Mouse (Mus musculus) neural tube, embryonic 14.5 days (tissue): ENCODE measurements around the gene Slc12a7. TPM values are rescaled to one million over a fixed set of nuclear protein-coding genes. Genes with fewer than 3 reads are reported as not detected.

ENCODE experiments used
- ATAC-seq: fragments of 200-750 bp; cut with Nextera tagmentation; 2 replicates; pipeline ENCODE4 v1.8.0; 2017; ENCODE audit warnings: low read depth, mild to moderate bottlenecking, moderate TSS enrichment, moderate library complexity
- H3K27ac ChIP-seq: fragments of 300-500 bp; sonication (generic); 2 replicates; pipeline ENCODE4 v1.5.1; 2014; ENCODE audit warnings: low read depth, mild to moderate bottlenecking, control low read depth, low read length, moderate library complexity, mixed read lengths
- H3K27me3 ChIP-seq: fragments of 300-500 bp; sonication (generic); 2 replicates; pipeline ENCODE4 v1.6.1; 2014; ENCODE audit warnings: low read length; ENCODE audit not compliant: control insufficient read depth, insufficient read depth
- H3K36me3 ChIP-seq: fragments of 300-500 bp; sonication (generic); 2 replicates; pipeline ENCODE4 v1.6.1; 2014; ENCODE audit warnings: low read length, mixed read lengths; ENCODE audit not compliant: control insufficient read depth, insufficient read depth
- H3K4me1 ChIP-seq: fragments of 300-500 bp; sonication (generic); 2 replicates; pipeline ENCODE4 v1.6.1; 2014; ENCODE audit warnings: low read length; ENCODE audit not compliant: control insufficient read depth, insufficient read depth
- H3K4me2 ChIP-seq: fragments of 300-500 bp; sonication (generic); 2 replicates; pipeline ENCODE4 v1.6.1; 2014; ENCODE audit warnings: mild to moderate bottlenecking, low read depth, low read length, control low read depth
- H3K4me3 ChIP-seq: fragments of 300-500 bp; sonication (generic); 2 replicates; pipeline ENCODE4 v1.5.1; 2014; ENCODE audit warnings: low read depth, low read length, control low read depth, mixed read lengths
- H3K9ac ChIP-seq: fragments of 300-500 bp; sonication (generic); replicated peaks from 2 replicates; pipeline ENCODE4 v1.6.1; 2014; ENCODE audit warnings: low read depth, mild to moderate bottlenecking, control low read depth, low read length, mixed read lengths
- H3K9me3 ChIP-seq: fragments of 300-500 bp; sonication (generic); 2 replicates; pipeline ENCODE4 v1.6.1; 2016; ENCODE audit warnings: low read length; ENCODE audit not compliant: control insufficient read depth
- whole genome bisulfite sequencing: fragments of 180-500 bp; shearing (Covaris S2); extraction: QIAGEN DNeasy Blood & Tissue Kit; methylation state at CpG from one replicate; pipeline ENCODE4 v1.1.7; 2014; 5-methylcytosine and 5-hydroxymethylcytosine counted together
- polyA plus RNA-seq: library from polyadenylated mRNA; unstranded; fragments of >200 nt; fragmentation: Nextera tagmentation; extraction: Ambion mirVana; gene quantifications from 2 replicates; pipeline ENCODE4 v1.2.1, GENCODE M21; 2014

Gene Slc12a7
- polyA plus RNA-seq, result 5.9 and 12.4 TPM in 2 replicates

DNA sequence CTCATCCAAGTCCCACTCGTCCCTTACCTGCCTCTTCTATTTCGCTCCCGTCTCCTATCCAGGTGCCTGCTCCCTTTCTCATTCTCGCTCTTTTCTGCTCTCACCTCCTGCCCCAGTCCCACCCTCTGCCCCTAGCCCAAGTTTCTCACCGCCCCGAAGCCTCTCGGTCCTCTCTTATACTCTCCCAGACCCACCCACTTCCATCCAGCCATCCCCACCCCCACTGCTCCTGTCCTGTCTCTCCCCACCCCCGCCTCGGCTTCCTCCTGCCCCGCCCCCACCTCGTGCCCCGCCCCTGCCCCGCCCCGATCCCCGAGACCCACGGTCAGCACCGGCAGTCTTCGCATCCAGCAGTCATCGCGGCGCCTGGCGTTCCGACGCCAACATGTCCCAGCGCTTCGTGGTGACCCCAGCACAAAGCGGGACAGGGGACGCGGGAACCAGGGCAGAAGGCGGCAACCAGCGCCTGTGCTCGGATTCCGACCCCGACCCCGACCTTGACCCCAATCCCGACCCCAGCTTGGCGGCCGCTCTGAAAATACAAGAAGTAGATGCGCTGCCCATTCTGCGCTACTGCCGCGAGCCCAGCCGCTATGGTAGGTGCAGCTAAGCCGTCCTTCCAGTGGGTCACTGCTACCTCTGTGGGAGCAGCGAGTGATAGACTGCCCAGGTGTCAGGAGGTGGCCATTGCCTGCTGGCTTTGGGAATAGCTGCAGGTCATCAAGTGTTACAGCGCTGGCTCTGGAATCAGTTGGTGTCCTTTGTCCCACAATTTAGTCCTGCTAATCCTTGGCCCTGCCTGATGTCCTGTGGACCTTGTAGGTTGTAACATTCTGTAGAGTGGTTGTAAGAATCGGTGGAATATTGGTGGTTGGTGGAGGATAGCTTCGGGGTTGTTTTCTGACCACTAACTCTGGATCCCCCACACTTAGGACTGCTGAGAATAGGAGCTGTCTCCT lies at the start of gene Slc12a7:
Gene Slc12a7, plus strand, starts transcription at position 353 of the 959 bp plus-strand sequence.
- H3K4me1 ChIP-seq, result no peaks in the 10 kb centered on the region; the same call in 1 of the 2 replicates
- peak; percentile 65; the same call in 1 of the 2 replicates for ATAC-seq
- WGBS, result 4% methylated on average over 45 of the region's 48 CpGs
- peak within 1 kb of the TSS; percentile 34 for H3K9ac ChIP-seq
- peaks cover 5% of the 10 kb centered on the region; the same call in 1 of the 2 replicates for H3K27me3 ChIP-seq
- H3K36me3 ChIP-seq, result no peaks in the 10 kb centered on the region
- no peak within 1 kb of the TSS for H3K27ac ChIP-seq
- no peaks in the 10 kb centered on the region for H3K9me3 ChIP-seq
- peak within 1 kb of the TSS; percentile 62 for H3K4me2 ChIP-seq
- H3K4me3 ChIP-seq, result peak within 1 kb of the TSS; percentile 31

DNA sequence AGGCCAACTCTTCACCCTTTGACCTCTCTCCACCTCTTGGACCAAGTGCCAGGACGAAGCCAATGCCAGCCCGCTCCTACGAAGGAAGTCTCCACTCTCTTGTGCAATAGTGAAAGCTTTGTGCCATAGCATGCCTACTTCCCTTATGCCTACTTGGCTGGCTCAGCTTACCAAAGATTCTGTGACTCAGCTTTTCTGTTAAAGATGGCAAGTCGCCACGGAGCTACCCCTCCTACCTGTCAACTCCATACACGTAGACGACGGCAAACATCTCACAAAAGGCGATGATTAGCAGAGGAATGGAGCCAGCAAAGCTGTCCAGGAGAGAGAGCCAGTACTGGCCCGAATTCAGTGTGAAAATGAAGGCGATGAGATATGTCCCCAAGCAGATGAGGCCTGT lies 49.2 kb upstream of the Slc12a7 start:
- H3K9ac ChIP-seq, result no peak overlapping the region
- H3K4me3 ChIP-seq, result no peak overlapping the region
- no peak for ATAC-seq
- no peaks in the 10 kb centered on the region for H3K4me1 ChIP-seq
- H3K4me2 ChIP-seq, result no peak overlapping the region
- 91% methylated on average over 11 of the region's 11 CpGs for WGBS
- no peaks in the 10 kb centered on the region for H3K36me3 ChIP-seq
- H3K27ac ChIP-seq, result no peak overlapping the region
- H3K9me3 ChIP-seq, result no peaks in the 10 kb centered on the region
- no peaks in the 10 kb centered on the region for H3K27me3 ChIP-seq

DNA sequence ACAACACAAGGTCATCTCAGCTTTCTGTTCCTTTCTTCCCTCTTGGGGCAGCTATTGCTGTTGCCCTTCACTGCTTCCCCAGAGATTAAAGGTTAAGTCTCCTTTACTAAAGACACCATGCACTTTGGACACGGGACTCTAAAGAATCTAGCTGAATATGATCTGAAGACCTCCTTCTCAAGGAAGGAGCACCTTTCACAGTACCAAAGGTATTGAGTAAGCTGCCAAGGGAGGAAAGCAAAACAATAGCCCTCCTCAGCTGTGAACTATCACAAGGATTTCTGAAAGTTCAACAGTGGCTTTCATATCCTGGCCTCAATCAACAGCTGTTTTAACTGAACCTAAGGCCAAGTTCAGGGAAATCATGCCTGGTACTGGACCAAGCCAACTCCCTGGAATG lies 48.5 kb upstream of the Slc12a7 start:
- no peak overlapping the region for H3K4me2 ChIP-seq
- H3K9me3 ChIP-seq, result no peaks in the 10 kb centered on the region
- 79% methylated on average over 1 of the region's 1 CpGs for WGBS
- no peaks in the 10 kb centered on the region for H3K4me1 ChIP-seq
- H3K27ac ChIP-seq, result no peak overlapping the region
- no peaks in the 10 kb centered on the region for H3K36me3 ChIP-seq
- H3K9ac ChIP-seq, result no peak overlapping the region
- ATAC-seq, result no peak
- H3K4me3 ChIP-seq, result no peak overlapping the region
- H3K27me3 ChIP-seq, result no peaks in the 10 kb centered on the region

DNA sequence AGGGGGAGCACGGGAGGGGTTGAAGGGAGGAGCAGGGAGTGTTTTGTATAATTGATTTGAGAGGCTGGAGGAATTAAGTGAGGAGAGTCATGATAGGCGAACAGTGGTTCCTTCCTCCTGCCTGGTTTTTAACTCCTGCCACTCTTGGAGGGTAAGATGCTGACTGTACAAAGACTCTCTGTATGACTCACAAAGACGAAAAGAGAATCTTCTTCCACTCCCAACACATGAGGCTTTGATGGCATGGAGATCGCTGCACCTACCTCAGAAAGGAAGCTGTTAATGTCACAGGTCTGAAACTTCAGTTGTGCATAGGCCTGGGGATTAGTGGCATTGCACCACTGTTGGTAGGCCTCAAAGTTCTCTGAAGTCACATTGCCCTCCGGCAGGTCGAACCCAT lies 47.4 kb upstream of the Slc12a7 start:
- Histone ChIP-seq H3K36me3 (no peaks in the 10 kb centered on the region), H3K9ac (no peak overlapping the region), H3K4me3 (no peak overlapping the region), H3K4me1 (no peaks in the 10 kb centered on the region), H3K9me3 (no peaks in the 10 kb centered on the region), H3K27me3 (no peaks in the 10 kb centered on the region), H3K4me2 (no peak overlapping the region), H3K27ac (no peak overlapping the region)
- ATAC-seq, result no peak
- 88% methylated on average over 6 of the region's 6 CpGs for WGBS

DNA sequence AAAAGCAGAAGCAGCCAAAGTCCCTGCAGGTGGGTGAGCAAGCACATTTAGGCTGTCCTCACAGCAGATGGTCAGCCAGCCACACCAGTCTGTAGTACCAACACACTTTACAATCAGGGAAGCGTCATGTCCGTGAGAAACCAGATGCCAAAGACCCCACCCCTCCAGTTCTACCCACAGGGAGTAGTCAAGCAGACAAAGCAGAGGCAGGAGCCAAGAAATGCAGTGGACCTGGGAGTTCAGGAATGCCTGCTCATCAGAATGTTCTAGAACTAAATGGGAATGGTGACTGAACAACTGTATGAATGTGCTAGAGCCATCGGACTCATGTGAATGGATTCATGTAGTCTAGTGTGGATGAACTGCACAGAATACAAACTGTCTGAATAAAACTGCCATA lies 45.3 kb upstream of the Slc12a7 start:
- ATAC-seq, result no peak
- H3K4me1 ChIP-seq, result no peaks in the 10 kb centered on the region
- no peak overlapping the region for H3K27ac ChIP-seq
- H3K36me3 ChIP-seq, result no peaks in the 10 kb centered on the region
- H3K9ac ChIP-seq, result no peak overlapping the region
- no peaks in the 10 kb centered on the region for H3K9me3 ChIP-seq
- no peaks in the 10 kb centered on the region for H3K27me3 ChIP-seq
- no peak overlapping the region for H3K4me3 ChIP-seq
- 69% methylated on average over 3 of the region's 3 CpGs for WGBS
- H3K4me2 ChIP-seq, result no peak overlapping the region

DNA sequence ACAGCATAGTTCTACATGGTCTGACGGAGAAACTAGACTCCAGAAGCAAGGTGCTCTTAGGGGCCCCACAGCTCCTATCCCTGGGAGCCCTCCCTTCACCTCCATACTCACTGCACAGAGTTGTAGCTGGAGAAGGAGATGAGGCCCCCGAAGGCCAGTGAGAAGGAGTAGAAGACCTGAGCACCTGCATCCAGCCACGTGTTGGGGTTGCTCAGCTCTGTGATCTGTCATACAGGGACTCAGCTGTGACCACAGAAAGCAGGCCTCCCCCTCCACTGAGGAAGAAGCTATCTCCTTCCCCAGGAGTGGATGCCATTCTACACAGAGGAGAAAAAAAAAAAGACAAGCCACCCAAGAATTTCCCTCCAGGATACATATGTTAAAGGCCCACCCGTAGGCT lies 44.0 kb upstream of the Slc12a7 start:
- no peak overlapping the region for H3K4me2 ChIP-seq
- no peaks in the 10 kb centered on the region for H3K9me3 ChIP-seq
- no peak overlapping the region for H3K9ac ChIP-seq
- no peaks in the 10 kb centered on the region for H3K36me3 ChIP-seq
- no peak for ATAC-seq
- WGBS, result 84% methylated on average over 4 of the region's 4 CpGs
- no peak overlapping the region for H3K4me3 ChIP-seq
- no peaks in the 10 kb centered on the region for H3K4me1 ChIP-seq
- no peak overlapping the region for H3K27ac ChIP-seq
- no peaks in the 10 kb centered on the region for H3K27me3 ChIP-seq

DNA sequence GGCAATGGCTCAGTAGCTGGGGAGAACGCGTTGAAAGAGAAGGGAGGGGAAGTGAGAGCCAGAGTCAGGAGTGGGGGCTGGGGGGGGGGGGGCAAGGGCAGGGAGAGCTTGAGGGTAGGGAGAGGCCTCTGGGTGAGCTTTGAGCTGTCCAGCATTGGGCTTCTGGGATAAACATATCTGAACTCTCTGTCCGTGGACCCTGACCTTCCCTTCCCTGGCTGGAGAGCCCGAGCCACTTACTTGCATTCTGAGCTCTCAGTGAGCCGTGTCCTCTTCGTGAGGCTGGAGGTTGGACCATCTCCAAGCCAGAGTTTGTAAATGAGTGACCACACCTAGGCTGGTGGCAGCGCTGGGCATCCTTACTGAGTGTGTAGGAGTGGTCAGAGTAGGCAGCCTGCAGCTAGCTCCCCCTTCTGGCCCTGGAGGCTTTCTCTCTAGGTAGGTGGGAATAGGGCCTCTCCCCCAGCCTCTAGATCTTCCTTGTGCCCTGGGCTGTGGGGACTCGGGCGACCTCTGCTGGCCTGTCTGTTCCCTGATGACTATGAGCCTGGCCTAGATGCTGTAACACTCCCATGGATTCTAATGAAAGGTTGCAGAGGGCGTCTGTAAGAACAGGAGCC lies 40.5 kb upstream of the Slc12a7 start:
- Histone ChIP-seq H3K4me1 (no peaks in the 10 kb centered on the region), H3K4me3 (no peak overlapping the region), H3K27me3 (no peaks in the 10 kb centered on the region), H3K9ac (no peak overlapping the region), H3K9me3 (no peaks in the 10 kb centered on the region), H3K36me3 (no peaks in the 10 kb centered on the region), H3K4me2 (no peak overlapping the region), H3K27ac (no peak overlapping the region)
- peak; percentile 87 for ATAC-seq
- 36% methylated on average over 10 of the region's 10 CpGs for whole genome bisulfite sequencing

DNA sequence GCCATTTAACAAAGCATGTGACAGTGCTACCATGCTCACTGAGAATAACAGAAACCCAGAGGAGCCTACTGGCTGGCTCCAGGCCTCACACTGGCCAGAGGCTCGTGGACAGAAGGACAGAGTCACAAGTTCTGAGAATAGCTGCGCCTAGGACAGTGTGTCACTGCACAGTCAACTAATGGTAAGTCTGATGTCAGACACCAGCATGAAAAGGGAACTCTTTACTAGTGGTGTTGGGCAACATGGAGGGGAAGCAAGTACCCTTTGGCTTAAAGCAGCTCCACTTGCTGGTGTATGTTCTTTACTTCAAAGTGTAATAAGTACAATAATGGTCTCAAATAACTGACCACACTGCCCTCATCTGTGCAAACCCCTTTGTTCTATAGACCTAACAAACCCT lies 39.6 kb upstream of the Slc12a7 start:
- no peak overlapping the region for H3K4me2 ChIP-seq
- H3K27me3 ChIP-seq, result no peaks in the 10 kb centered on the region
- no peak overlapping the region for H3K27ac ChIP-seq
- no peak for ATAC-seq
- 77% methylated on average over 2 of the region's 2 CpGs for WGBS
- H3K9me3 ChIP-seq, result no peaks in the 10 kb centered on the region
- H3K4me1 ChIP-seq, result no peaks in the 10 kb centered on the region
- no peak overlapping the region for H3K9ac ChIP-seq
- no peak overlapping the region for H3K4me3 ChIP-seq
- H3K36me3 ChIP-seq, result no peaks in the 10 kb centered on the region

DNA sequence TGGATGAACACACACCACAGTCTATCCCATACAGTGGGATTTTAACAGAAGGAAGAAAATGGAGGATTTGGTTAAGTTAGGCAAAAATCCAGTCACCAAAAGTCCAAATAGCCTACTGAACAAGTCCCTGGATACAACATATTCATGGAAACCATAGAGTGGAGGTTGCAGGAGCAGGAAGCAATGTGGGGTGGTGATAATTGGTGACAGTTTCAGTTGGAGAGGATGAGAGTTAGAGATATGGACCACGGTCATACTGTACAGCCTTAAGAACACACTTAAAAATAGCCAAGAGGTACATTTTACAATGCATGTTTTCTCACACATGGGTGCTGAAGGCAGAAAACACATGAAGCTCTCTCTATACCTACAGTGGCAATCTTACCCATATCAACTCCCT lies 37.9 kb upstream of the Slc12a7 start:
- H3K4me1 ChIP-seq, result no peaks in the 10 kb centered on the region
- 95% methylated on average over 1 of the region's 1 CpGs for WGBS
- H3K27ac ChIP-seq, result no peak overlapping the region
- no peaks in the 10 kb centered on the region for H3K36me3 ChIP-seq
- H3K4me2 ChIP-seq, result no peak overlapping the region
- H3K4me3 ChIP-seq, result no peak overlapping the region
- H3K9ac ChIP-seq, result no peak overlapping the region
- no peaks in the 10 kb centered on the region for H3K9me3 ChIP-seq
- H3K27me3 ChIP-seq, result no peaks in the 10 kb centered on the region
- no peak for ATAC-seq
